Mouse (Mus musculus): ENCODE results near the gene Col6a4.

GRCm38 (mm10) chr9:105997955-105998354 is 98.6 kb downstream of the Col6a4 start:
- TF ChIP-seq CTCF (IDR thresholded peaks at IDR 0.05; ENCODE audit: borderline replicate concordance, extremely low read depth, insufficient read depth, insufficient read length) (no peak), POLR2A (IDR thresholded peaks at IDR 0.05; ENCODE audit: borderline replicate concordance, extremely low read depth, insufficient read depth, insufficient read length, poor library complexity, severe bottlenecking) (no peak)

Measured in brain, embryonic 14.5 days (tissue).